Mouse (Mus musculus): ENCODE data around the gene Izumo1r.

GRCm38 (mm10) chr9:14934851-14935250 lies 31.1 kb upstream of the Izumo1r start:
- TF ChIP-seq POLR2A (IDR thresholded peaks at IDR 0.05; ENCODE audit: borderline replicate concordance, insufficient read depth, low read length) (no peak), CTCF (IDR thresholded peaks at IDR 0.05; ENCODE audit: borderline replicate concordance, insufficient read depth, low read depth, low read length) (no peak)
